Mouse (Mus musculus) spleen, adult 2 months (tissue): ENCODE data around the gene Gon4l. TPM values are rescaled to one million over a fixed set of nuclear protein-coding genes. Genes with fewer than 3 reads are reported as not detected.
"Not testable (repeated sequence)": the region's sequence is repeated elsewhere in the genome, so short reads cannot be mapped to it uniquely, and the experiment has no call there.

Experiments
- DNase-seq, 2 experiments: peaks; one replicate each; pipeline versions ENCODE4 v3.0.0 to v3.0.0-alpha.2; 2012 to 2021; ENCODE audit warnings: low spot score in 2 of 2, low read depth in 1 of 2
- H3K27ac ChIP-seq: fragments of 200-500 bp; 2 replicates; pipeline ENCODE4 v1.5.1; 2012; ENCODE audit warnings: low read length, inconsistent platforms; ENCODE audit not compliant: insufficient read depth
- H3K27me3 ChIP-seq: fragments of 200-500 bp; 2 replicates; pipeline ENCODE4 v1.6.1; 2012; ENCODE audit warnings: mild to moderate bottlenecking, moderate library complexity, low read length, inconsistent platforms; ENCODE audit not compliant: control insufficient read depth, insufficient read depth
- H3K36me3 ChIP-seq: fragments of 200-500 bp; 2 replicates; pipeline ENCODE4 v1.6.1; 2012; ENCODE audit warnings: mild to moderate bottlenecking, low read length, inconsistent platforms; ENCODE audit not compliant: control insufficient read depth, insufficient read depth
- H3K4me1 ChIP-seq: fragments of 200-500 bp; 2 replicates; pipeline ENCODE4 v1.6.1; 2011; ENCODE audit warnings: inconsistent platforms; ENCODE audit not compliant: control insufficient read depth, insufficient read depth, insufficient read length
- H3K4me3 ChIP-seq: fragments of 200-500 bp; 2 replicates; pipeline ENCODE4 v1.5.1; 2011; ENCODE audit warnings: mild to moderate bottlenecking, inconsistent platforms; ENCODE audit not compliant: insufficient read depth, insufficient read length; ENCODE audit errors: extremely low read depth
- CTCF ChIP-seq: fragments of 200-500 bp; IDR thresholded peaks from 2 replicates; pipeline ENCODE4 v1.5.1; 2011; ENCODE audit warnings: mild to moderate bottlenecking, inconsistent platforms; ENCODE audit not compliant: insufficient read depth, insufficient read length, insufficient replicate concordance; ENCODE audit errors: extremely low read depth
- POLR2A ChIP-seq: fragments of 200-500 bp; IDR thresholded peaks from 2 replicates; pipeline ENCODE4 v1.6.1; 2011; ENCODE audit warnings: low read depth, low read length, inconsistent platforms
- WGBS: fragments of 180-500 bp; shearing (Covaris S2); methylation state at CpG from one replicate; pipeline ENCODE4 v1.1.7; 2018; 5-methylcytosine and 5-hydroxymethylcytosine counted together
- polyA plus RNA-seq: library from polyadenylated mRNA; depleted of rRNA; stranded (reverse); fragments of >200 nt; gene quantifications from 2 replicates; pipeline ENCODE4 v1.2.3, GENCODE M21; 2012

Gene Gon4l
- polyA plus RNA-seq, 1 experiment: 13.6 TPM

DNA sequence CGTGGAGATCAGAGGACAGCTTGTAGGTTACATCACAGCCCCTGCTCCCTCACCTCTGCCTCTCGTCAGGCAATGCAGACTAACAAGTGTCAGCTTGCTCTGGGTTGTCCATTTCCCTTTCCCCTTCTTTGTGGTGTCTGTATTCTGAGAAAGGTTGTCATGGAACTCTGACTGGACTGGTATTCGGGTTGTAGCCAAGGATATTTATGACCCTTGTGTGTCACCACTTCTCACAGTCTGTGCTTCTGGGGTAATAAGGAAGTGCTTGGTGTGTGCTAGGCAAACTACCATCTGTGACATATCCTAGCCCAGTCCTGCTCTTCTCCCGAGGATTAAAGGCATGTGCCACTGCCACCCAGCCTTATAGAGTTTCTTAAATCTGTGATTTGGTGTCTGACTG is 14.1 kb downstream of the Gon4l start:
- H3K27ac ChIP-seq: no peak overlapping the region
- DNase-seq: no peak
- WGBS: 85% methylated on average over 4 of the region's 4 CpGs
- H3K36me3 ChIP-seq: peaks cover 10% of the 10 kb centered on the region; the same call in 1 of the 2 replicates
- H3K27me3 ChIP-seq: no peaks in the 10 kb centered on the region
- no peak for TF ChIP-seq POLR2A
- TF ChIP-seq CTCF: no peak
- H3K4me3 ChIP-seq: no peak overlapping the region
- H3K4me1 ChIP-seq: no peaks in the 10 kb centered on the region

- H3K27ac ChIP-seq: no peak overlapping the region
- H3K36me3 ChIP-seq: peaks cover 38% of the 10 kb centered on the region
- no peaks in the 10 kb centered on the region for H3K4me1 ChIP-seq
- TF ChIP-seq POLR2A (no peak), CTCF (no peak)
- no peak overlapping the region for H3K4me3 ChIP-seq
- 88% methylated on average over 6 of the region's 6 CpGs for WGBS
- no peak for DNase-seq
- no peaks in the 10 kb centered on the region for H3K27me3 ChIP-seq
Measured at GRCm38 (mm10) chr3:88855837-88856236, 20.8 kb downstream of the Gon4l start.

DNA sequence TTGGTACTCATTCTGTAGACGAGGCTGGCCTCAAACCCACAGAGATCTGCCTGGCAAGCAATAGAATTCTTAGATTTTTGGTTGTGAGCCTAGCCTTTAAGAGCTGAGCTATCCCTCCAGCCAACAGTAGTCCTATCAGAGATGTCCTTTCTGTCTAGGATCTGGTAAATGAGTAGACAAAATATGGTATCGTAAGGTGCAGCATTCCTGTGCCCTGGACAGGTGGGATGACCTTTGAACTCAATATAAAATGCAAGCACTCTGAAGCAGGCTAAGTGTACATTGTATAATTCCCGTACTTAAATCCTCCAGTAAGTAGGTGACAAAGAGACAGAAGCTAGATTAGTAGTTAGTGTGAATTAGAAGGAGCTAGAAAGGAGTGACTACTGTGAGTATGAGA is 27.1 kb downstream of the Gon4l start:
- no peaks in the 10 kb centered on the region for H3K27me3 ChIP-seq
- TF ChIP-seq POLR2A (no peak), CTCF (no peak)
- peaks cover 44% of the 10 kb centered on the region for H3K36me3 ChIP-seq
- DNase-seq: no peak
- 95% methylated on average over 3 of the region's 3 CpGs for WGBS
- H3K4me1 ChIP-seq: no peaks in the 10 kb centered on the region
- H3K27ac ChIP-seq: no peak overlapping the region
- H3K4me3 ChIP-seq: no peak overlapping the region

- not testable (repeated sequence) for H3K4me3 ChIP-seq, H3K27me3 ChIP-seq, H3K27ac ChIP-seq, DNase-seq, H3K4me1 ChIP-seq
- H3K36me3 ChIP-seq: peaks cover 16% of the 10 kb centered on the region
- no CpG with 5 or more reads among the region's 3 CpGs for WGBS
Measured at GRCm38 (mm10) chr3:88866735-88867134, 31.7 kb downstream of the Gon4l start.

DNA sequence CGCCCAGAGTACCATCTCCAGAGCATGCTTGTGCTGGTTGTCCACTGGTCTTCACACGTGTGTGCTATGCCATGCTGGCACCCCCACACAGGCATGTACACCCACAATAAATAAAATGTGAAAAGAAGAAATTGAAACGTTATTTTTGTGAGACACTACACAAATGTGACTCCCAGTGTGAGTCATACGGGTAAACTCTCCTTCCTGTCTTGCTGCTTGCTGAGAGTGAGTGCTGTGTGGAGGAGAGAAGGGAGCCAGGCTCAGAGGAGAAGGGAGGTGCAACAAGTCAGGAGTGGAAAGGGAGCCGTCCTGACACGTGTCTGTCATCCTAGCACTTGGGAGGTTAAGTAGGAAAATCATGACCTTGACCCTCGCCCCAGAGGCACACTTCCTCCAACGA is 32.1 kb downstream of the Gon4l start:
- H3K4me1 ChIP-seq, H3K4me3 ChIP-seq, H3K27me3 ChIP-seq, H3K27ac ChIP-seq, DNase-seq: not testable (repeated sequence)
- H3K36me3 ChIP-seq: peaks cover 13% of the 10 kb centered on the region
- WGBS: no CpG with 5 or more reads among the region's 8 CpGs

DNA sequence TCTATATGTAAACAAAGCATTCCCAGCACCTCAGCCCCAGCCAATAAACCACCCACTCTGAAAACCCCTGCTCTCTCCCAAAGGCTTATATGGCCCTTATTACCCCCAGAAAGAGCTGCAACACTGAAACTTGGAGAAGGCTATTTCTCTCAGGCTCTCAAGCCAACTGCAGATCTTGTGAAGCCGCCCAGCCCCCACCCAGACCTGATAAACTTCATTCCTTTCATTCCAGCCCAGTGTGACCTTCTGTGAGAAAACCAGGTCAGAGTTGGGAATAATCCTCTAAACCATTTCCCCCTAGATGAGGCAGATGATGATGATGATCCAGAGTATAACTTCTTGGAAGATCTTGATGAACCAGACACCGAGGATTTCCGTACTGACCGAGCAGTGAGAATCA is 33.4 kb downstream of the Gon4l start:
- WGBS: 97% methylated on average over 3 of the region's 4 CpGs
- H3K4me3 ChIP-seq, H3K36me3 ChIP-seq, H3K27ac ChIP-seq, DNase-seq, H3K27me3 ChIP-seq, H3K4me1 ChIP-seq: not testable (repeated sequence)

GRCm38 (mm10) chr3:88882536-88882935 is 47.5 kb downstream of the Gon4l start:
- WGBS: 94% methylated on average over 4 of the region's 4 CpGs
- not testable (repeated sequence) for H3K4me1 ChIP-seq, H3K36me3 ChIP-seq, H3K27ac ChIP-seq, H3K4me3 ChIP-seq, H3K27me3 ChIP-seq, DNase-seq

DNA sequence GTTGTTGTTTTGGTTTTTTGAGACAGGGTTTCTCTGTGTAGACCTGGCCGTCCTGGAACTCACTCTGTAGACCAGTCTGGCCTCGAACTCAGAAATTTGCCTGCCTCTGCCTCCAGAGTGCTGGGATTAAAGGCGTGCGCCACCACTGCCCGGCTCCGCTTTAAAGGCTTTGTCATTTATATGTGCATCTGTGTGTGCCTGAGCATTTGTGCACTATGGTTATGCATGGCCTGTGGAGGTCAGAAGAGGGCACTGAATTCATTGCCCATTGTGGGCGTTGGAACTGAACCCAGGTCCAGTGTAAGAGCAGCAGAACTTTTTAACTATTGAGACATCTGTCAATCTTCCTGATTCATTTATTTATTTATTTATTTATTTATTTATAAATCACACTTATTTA is 58.0 kb downstream of the Gon4l start:
- not testable (repeated sequence) for H3K27ac ChIP-seq, H3K27me3 ChIP-seq, H3K4me3 ChIP-seq, H3K36me3 ChIP-seq, DNase-seq, H3K4me1 ChIP-seq
- WGBS: 97% methylated on average over 7 of the region's 7 CpGs
